Mouse (Mus musculus): ENCODE data around the gene Olfr780. TPM values are rescaled to one million over a fixed set of nuclear protein-coding genes. Genes with fewer than 3 reads are reported as not detected.
"Not testable (repeated sequence)": the region's sequence is repeated elsewhere in the genome, so short reads cannot be mapped to it uniquely, and the experiment has no call there.

The Olfr780 gene
- polyA plus RNA-seq (2015; fragmentation: Nextera tagmentation; extraction: Ambion mirVana) = not detected in 2 replicates

GRCm38 (mm10) chr10:129317817-129318216 is at the start of gene Olfr780:
Gene Olfr780 (plus strand): TSS chr10:129318117.
- Histone ChIP-seq H3K4me1 (no peaks in the 10 kb centered on the region), H3K4me2 (no peak within 1 kb of the TSS), H3K4me3 (no peak within 1 kb of the TSS), H3K27me3 (replicated peaks) (no peaks in the 10 kb centered on the region), H3K9me3 (no peaks in the 10 kb centered on the region), H3K36me3 (replicated peaks) (no peaks in the 10 kb centered on the region), H3K9ac (no peak within 1 kb of the TSS), H3K27ac (no peak within 1 kb of the TSS)
- 90% methylated on average over 3 of the region's 3 CpGs for WGBS
- ATAC-seq (replicated peaks) = no peak

GRCm38 (mm10) chr10:129271081-129271535 is 46.8 kb upstream of the Olfr780 start, which contains the start of gene Olfr777:
Gene Olfr777 (minus strand): TSS chr10:129271485.
- ATAC-seq (replicated peaks) = no peak
- H3K27me3 ChIP-seq (replicated peaks) = no peaks in the 10 kb centered on the region
- no peak within 1 kb of the TSS for H3K9ac ChIP-seq
- H3K36me3 ChIP-seq (replicated peaks) = no peaks in the 10 kb centered on the region
- H3K9me3 ChIP-seq = no peaks in the 10 kb centered on the region
- no peaks in the 10 kb centered on the region for H3K4me1 ChIP-seq
- no peak within 1 kb of the TSS for H3K4me2 ChIP-seq
- WGBS = 86% methylated on average over 2 of the region's 2 CpGs
- H3K4me3 ChIP-seq = no peak within 1 kb of the TSS
- no peak within 1 kb of the TSS for H3K27ac ChIP-seq

DNA sequence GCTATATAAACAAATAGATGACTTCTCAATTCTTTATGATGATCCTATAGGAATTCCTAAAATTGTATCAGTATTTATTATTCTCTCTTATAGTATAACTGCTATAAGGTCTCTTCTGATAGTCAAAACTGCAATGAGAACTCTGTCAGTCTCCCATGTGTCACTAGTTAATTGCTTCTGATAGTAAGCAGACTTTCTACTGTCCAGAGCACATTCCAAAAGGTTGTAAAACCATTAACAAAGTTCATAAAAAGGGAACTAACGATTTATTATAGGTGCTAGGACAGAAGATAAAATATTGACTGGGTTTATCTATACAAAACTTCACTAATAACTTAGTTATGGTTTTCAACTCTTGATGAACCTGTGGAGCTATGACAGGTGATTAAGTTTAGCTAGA is 4.9 kb upstream of the Olfr780 start:
- H3K4me3 ChIP-seq; H3K27me3 ChIP-seq (replicated peaks); ATAC-seq (replicated peaks); H3K36me3 ChIP-seq (replicated peaks); H3K27ac ChIP-seq; H3K4me1 ChIP-seq; H3K4me2 ChIP-seq; H3K9me3 ChIP-seq; H3K9ac ChIP-seq: not testable (repeated sequence)
- WGBS = 62% methylated on average over 1 of the region's 1 CpGs

- H3K9me3 ChIP-seq; ATAC-seq (replicated peaks); H3K27me3 ChIP-seq (replicated peaks); H3K27ac ChIP-seq; H3K4me3 ChIP-seq; H3K4me1 ChIP-seq; H3K36me3 ChIP-seq (replicated peaks); H3K4me2 ChIP-seq; H3K9ac ChIP-seq: not testable (repeated sequence)
- WGBS = no CpG with 5 or more reads among the region's 1 CpGs
Observed at GRCm38 (mm10) chr10:129313521-129313920, 4.4 kb upstream of the Olfr780 start.

GRCm38 (mm10) chr10:129328554-129328953 is 10.6 kb downstream of the Olfr780 start, which contains the start of gene Olfr781:
Gene Olfr781 (plus strand): TSS chr10:129328854.
- Histone ChIP-seq H3K9me3 (no peaks in the 10 kb centered on the region), H3K9ac (no peak within 1 kb of the TSS), H3K36me3 (replicated peaks) (no peaks in the 10 kb centered on the region), H3K4me3 (no peak within 1 kb of the TSS), H3K4me2 (no peak within 1 kb of the TSS), H3K27ac (no peak within 1 kb of the TSS), H3K4me1 (no peaks in the 10 kb centered on the region), H3K27me3 (replicated peaks) (no peaks in the 10 kb centered on the region)
- ATAC-seq (replicated peaks) = no peak

DNA sequence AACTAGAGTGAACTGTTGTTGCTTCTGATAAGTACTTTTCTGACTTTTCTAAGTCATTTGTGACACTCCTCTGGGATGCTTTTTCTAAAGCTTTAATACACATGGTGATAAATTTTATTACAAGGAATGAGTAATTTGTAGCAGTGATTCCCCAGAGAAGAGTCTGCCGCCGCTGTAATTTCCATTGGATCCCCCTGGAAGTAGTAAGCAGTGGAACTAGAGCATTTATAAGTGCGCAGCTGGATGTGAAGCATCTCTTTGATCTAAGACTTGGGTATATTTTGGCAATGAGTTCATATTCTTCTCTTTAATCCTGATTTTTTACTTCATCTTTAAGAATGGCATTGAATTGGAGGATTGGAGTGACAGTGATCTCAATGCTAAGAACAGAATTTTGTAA is 30.6 kb downstream of the Olfr780 start, which contains the start of gene Olfr782:
Gene Olfr782, plus strand, starts transcription at position 301 of the 400 bp plus-strand sequence.
- no peak for ATAC-seq (replicated peaks)
- H3K9ac ChIP-seq = no peak within 1 kb of the TSS
- H3K36me3 ChIP-seq (replicated peaks) = no peaks in the 10 kb centered on the region
- no peak within 1 kb of the TSS for H3K4me3 ChIP-seq
- no peaks in the 10 kb centered on the region for H3K9me3 ChIP-seq
- H3K4me1 ChIP-seq = no peaks in the 10 kb centered on the region
- no peak within 1 kb of the TSS for H3K27ac ChIP-seq
- H3K4me2 ChIP-seq = no peak within 1 kb of the TSS
- H3K27me3 ChIP-seq (replicated peaks) = no peaks in the 10 kb centered on the region
- 89% methylated on average over 3 of the region's 3 CpGs for WGBS

DNA sequence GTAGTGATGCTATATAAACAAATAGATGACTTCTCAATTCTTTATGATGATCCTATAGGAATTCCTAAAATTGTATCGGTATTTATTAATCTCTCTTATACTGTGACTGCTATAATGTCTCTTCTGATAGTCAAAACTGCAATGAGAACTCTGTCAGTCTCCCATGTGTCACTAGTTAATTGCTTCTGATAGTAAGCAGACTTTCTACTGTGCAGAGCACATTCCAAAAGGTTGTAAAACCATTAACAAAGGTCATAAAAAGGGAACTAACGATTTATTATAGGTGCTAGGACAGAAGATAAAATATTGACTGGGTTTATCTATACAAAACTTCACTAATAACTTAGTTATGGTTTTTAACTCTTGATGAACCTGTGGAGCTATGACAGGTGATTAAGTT is 34.6 kb downstream of the Olfr780 start:
- H3K9me3 ChIP-seq; H3K27me3 ChIP-seq (replicated peaks); H3K4me2 ChIP-seq; H3K9ac ChIP-seq; H3K27ac ChIP-seq; H3K4me3 ChIP-seq; ATAC-seq (replicated peaks); H3K4me1 ChIP-seq; H3K36me3 ChIP-seq (replicated peaks): not testable (repeated sequence)
- WGBS = 86% methylated on average over 2 of the region's 2 CpGs

DNA sequence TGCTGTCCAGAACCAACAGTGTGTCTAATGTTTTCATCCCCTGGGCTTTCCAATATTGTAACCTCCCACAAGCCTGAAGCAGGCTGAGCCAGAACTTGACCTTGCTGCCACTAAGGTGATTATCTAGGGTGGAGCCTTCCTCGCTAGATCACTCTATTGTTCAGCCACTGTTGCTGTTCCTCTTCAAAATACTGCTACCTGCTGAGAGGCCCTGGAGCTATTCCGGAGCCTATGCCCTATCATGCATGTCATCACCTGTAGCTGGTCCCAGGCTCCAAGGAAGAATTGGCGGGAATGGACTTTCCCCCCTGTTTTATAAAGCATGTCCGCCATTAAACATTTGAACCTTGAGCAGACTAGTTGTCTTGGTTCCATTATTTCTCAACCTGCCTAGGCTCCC is 38.6 kb downstream of the Olfr780 start:
- H3K27me3 ChIP-seq (replicated peaks); H3K4me3 ChIP-seq; H3K4me1 ChIP-seq; H3K36me3 ChIP-seq (replicated peaks); H3K9me3 ChIP-seq; H3K4me2 ChIP-seq; H3K9ac ChIP-seq; ATAC-seq (replicated peaks); H3K27ac ChIP-seq: not testable (repeated sequence)
- 87% methylated on average over 4 of the region's 4 CpGs for WGBS

DNA sequence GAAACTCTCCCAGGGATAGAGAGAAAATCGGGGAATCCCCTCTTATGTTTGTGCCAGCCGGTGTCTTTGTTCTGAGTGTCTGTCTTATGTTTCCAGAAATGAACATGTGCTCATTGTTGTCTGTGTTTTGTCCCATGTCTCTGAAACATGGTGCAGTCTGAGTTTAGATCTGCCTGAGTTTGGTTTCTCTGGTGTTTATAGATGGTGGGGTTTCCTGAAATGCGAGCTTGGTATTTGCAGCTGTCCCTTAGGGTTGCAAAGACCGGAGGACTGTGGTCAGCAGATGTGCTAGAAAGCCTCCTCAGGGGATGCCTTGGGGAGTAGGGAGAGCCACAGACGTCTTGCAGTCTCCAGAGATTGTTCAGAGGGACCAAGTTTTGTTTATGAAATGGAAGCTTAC is 39.4 kb downstream of the Olfr780 start:
- 79% methylated on average over 5 of the region's 5 CpGs for WGBS

More for the DNA sequence above, 39.4 kb downstream of the Olfr780 start:
- no peaks in the 10 kb centered on the region for H3K36me3 ChIP-seq (replicated peaks)
- no peak overlapping the region for H3K27ac ChIP-seq
- H3K4me2 ChIP-seq = no peak overlapping the region
- no peaks in the 10 kb centered on the region for H3K9me3 ChIP-seq
- no peak overlapping the region for H3K4me3 ChIP-seq
- no peaks in the 10 kb centered on the region for H3K4me1 ChIP-seq
- H3K9ac ChIP-seq = no peak overlapping the region
- no peaks in the 10 kb centered on the region for H3K27me3 ChIP-seq (replicated peaks)
- no peak for ATAC-seq (replicated peaks)

Other genes with a start within 250 kb of the Olfr780 start
- not detected in 2 replicates for gene Olfr766-ps1, start 249.1 kb upstream of the Olfr780 start, polyA plus RNA-seq (2015; fragmentation: Nextera tagmentation; extraction: Ambion mirVana)
- gene Olfr767, start 235.2 kb upstream of the Olfr780 start, polyA plus RNA-seq (2015; fragmentation: Nextera tagmentation; extraction: Ambion mirVana) = not detected in 2 replicates
- not detected in 2 replicates for gene Olfr768, start 218.7 kb upstream of the Olfr780 start, polyA plus RNA-seq (2015; fragmentation: Nextera tagmentation; extraction: Ambion mirVana)
- gene Olfr769, start 200.3 kb upstream of the Olfr780 start, polyA plus RNA-seq (2015; fragmentation: Nextera tagmentation; extraction: Ambion mirVana) = not detected in 2 replicates
- not detected in 2 replicates for gene Olfr770, start 179.1 kb upstream of the Olfr780 start, polyA plus RNA-seq (2015; fragmentation: Nextera tagmentation; extraction: Ambion mirVana)
- not detected in 2 replicates for gene Olfr771, start 153.4 kb upstream of the Olfr780 start, polyA plus RNA-seq (2015; fragmentation: Nextera tagmentation; extraction: Ambion mirVana)
- gene Olfr772, start 140.2 kb upstream of the Olfr780 start, polyA plus RNA-seq (2015; fragmentation: Nextera tagmentation; extraction: Ambion mirVana) = not detected in 2 replicates
- gene Olfr773, start 130.7 kb upstream of the Olfr780 start, polyA plus RNA-seq (2015; fragmentation: Nextera tagmentation; extraction: Ambion mirVana) = not detected in 2 replicates
- gene Olfr774, start 81.9 kb upstream of the Olfr780 start, polyA plus RNA-seq (2015; fragmentation: Nextera tagmentation; extraction: Ambion mirVana) = not detected in 2 replicates
- gene Olfr775, start 69.7 kb upstream of the Olfr780 start, polyA plus RNA-seq (2015; fragmentation: Nextera tagmentation; extraction: Ambion mirVana) = not detected in 2 replicates
- not detected in 2 replicates for gene Olfr776, start 59.0 kb upstream of the Olfr780 start, polyA plus RNA-seq (2015; fragmentation: Nextera tagmentation; extraction: Ambion mirVana)
- gene Olfr777, start 46.6 kb upstream of the Olfr780 start, polyA plus RNA-seq (2015; fragmentation: Nextera tagmentation; extraction: Ambion mirVana) = not detected in 2 replicates
- not detected in 2 replicates for gene Olfr781, start 10.7 kb downstream of the Olfr780 start, polyA plus RNA-seq (2015; fragmentation: Nextera tagmentation; extraction: Ambion mirVana)
- gene Olfr782, start 30.7 kb downstream of the Olfr780 start, polyA plus RNA-seq (2015; fragmentation: Nextera tagmentation; extraction: Ambion mirVana) = not detected in 2 replicates
- gene Olfr784, start 66.0 kb downstream of the Olfr780 start, polyA plus RNA-seq (2015; fragmentation: Nextera tagmentation; extraction: Ambion mirVana) = 0.09 TPM in 2 replicates
- gene Olfr785, start 87.3 kb downstream of the Olfr780 start, polyA plus RNA-seq (2015; fragmentation: Nextera tagmentation; extraction: Ambion mirVana) = not detected in 2 replicates
- not detected in 2 replicates for gene Olfr786, start 109.2 kb downstream of the Olfr780 start, polyA plus RNA-seq (2015; fragmentation: Nextera tagmentation; extraction: Ambion mirVana)
- not detected in 2 replicates for gene Olfr787, start 143.7 kb downstream of the Olfr780 start, polyA plus RNA-seq (2015; fragmentation: Nextera tagmentation; extraction: Ambion mirVana)
- gene Olfr788, start 152.9 kb downstream of the Olfr780 start, polyA plus RNA-seq (2015; fragmentation: Nextera tagmentation; extraction: Ambion mirVana) = not detected in 2 replicates
- gene Olfr789, start 166.6 kb downstream of the Olfr780 start, polyA plus RNA-seq (2015; fragmentation: Nextera tagmentation; extraction: Ambion mirVana) = not detected in 2 replicates
- not detected in 2 replicates for gene Olfr790, start 180.4 kb downstream of the Olfr780 start, polyA plus RNA-seq (2015; fragmentation: Nextera tagmentation; extraction: Ambion mirVana)
- not detected in 2 replicates for gene Olfr791, start 203.7 kb downstream of the Olfr780 start, polyA plus RNA-seq (2015; fragmentation: Nextera tagmentation; extraction: Ambion mirVana)
- gene Olfr792, start 221.0 kb downstream of the Olfr780 start, polyA plus RNA-seq (2015; fragmentation: Nextera tagmentation; extraction: Ambion mirVana) = not detected in 2 replicates
- gene Olfr794, start 249.5 kb downstream of the Olfr780 start, polyA plus RNA-seq (2015; fragmentation: Nextera tagmentation; extraction: Ambion mirVana) = not detected in 2 replicates

Data from midbrain, embryonic 15.5 days (tissue).